Mouse (Mus musculus) intestine, embryonic 16.5 days (tissue): ENCODE data around the gene Cpsf4l. TPM values are rescaled to one million over a fixed set of nuclear protein-coding genes. Genes with fewer than 3 reads are reported as not detected.

ENCODE experiments used
- ATAC-seq: fragments of 200-750 bp; cut with Nextera tagmentation; 2 replicates; pipeline ENCODE4 v1.8.0; 2017; ENCODE audit warnings: moderate TSS enrichment, moderate library complexity
- H3K27ac ChIP-seq: fragments of 300-500 bp; sonication (generic); 2 replicates; pipeline ENCODE4 v1.5.1; 2014; ENCODE audit warnings: mild to moderate bottlenecking, low read length
- H3K27me3 ChIP-seq: fragments of 300-500 bp; sonication (generic); replicated peaks from 2 replicates; pipeline ENCODE4 v1.6.1; 2014; ENCODE audit warnings: low read length, control low read depth, mixed read lengths; ENCODE audit not compliant: control insufficient read depth, insufficient read depth
- H3K36me3 ChIP-seq: fragments of 300-500 bp; sonication (generic); 2 replicates; pipeline ENCODE4 v1.6.1; 2014; ENCODE audit warnings: low read length, control low read depth; ENCODE audit not compliant: control insufficient read depth, insufficient read depth
- H3K4me1 ChIP-seq: fragments of 300-500 bp; sonication (generic); 2 replicates; pipeline ENCODE4 v1.6.1; 2014; ENCODE audit warnings: low read length, control low read depth, mixed read lengths; ENCODE audit not compliant: control insufficient read depth, insufficient read depth
- H3K4me2 ChIP-seq: fragments of 300-500 bp; sonication (generic); 2 replicates; pipeline ENCODE4 v1.6.1; 2014; ENCODE audit warnings: low read depth, low read length, control low read depth
- H3K4me3 ChIP-seq: fragments of 300-500 bp; sonication (generic); 2 replicates; pipeline ENCODE4 v1.5.1; 2014; ENCODE audit warnings: mild to moderate bottlenecking, low read length
- H3K9ac ChIP-seq: fragments of 300-500 bp; sonication (generic); 2 replicates; pipeline ENCODE4 v1.6.1; 2014; ENCODE audit warnings: low read depth, low read length
- H3K9me3 ChIP-seq: fragments of 300-500 bp; sonication (generic); 2 replicates; pipeline ENCODE4 v1.6.1; 2016; ENCODE audit warnings: low read length, control low read depth; ENCODE audit not compliant: control insufficient read depth
- WGBS: fragments of 180-500 bp; shearing (Covaris S2); extraction: QIAGEN DNeasy Blood & Tissue Kit; methylation state at CpG from one replicate; pipeline ENCODE4 v1.1.7; 2014; 5-methylcytosine and 5-hydroxymethylcytosine counted together
- polyA plus RNA-seq: library from polyadenylated mRNA; unstranded; fragments of >200 nt; fragmentation: Nextera tagmentation; extraction: Ambion mirVana; gene quantifications from 2 replicates; pipeline ENCODE4 v1.2.1, GENCODE M21; 2015

Cpsf4l gene
- polyA plus RNA-seq, 1 experiment from 2014 or later, result 0.12 TPM

- ATAC-seq, result no peak
- H3K4me2 ChIP-seq, result no peak overlapping the region
- peak overlapping the region; percentile 23 for H3K27ac ChIP-seq
- H3K9me3 ChIP-seq, result no peaks in the 10 kb centered on the region
- no peak overlapping the region for H3K4me3 ChIP-seq
- no peak overlapping the region for H3K9ac ChIP-seq
- 57% methylated on average over 3 of the region's 3 CpGs for WGBS
- H3K4me1 ChIP-seq, result peaks cover 3% of the 10 kb centered on the region; the same call in 1 of the 2 replicates
- peaks cover 28% of the 10 kb centered on the region for H3K36me3 ChIP-seq
- H3K27me3 ChIP-seq, result no peaks in the 10 kb centered on the region
These were observed 18.0 kb downstream of the Cpsf4l start for GRCm38 (mm10) chr11:113691851-113692250.

GRCm38 (mm10) chr11:113691318-113691717 is 18.5 kb downstream of the Cpsf4l start:
- Histone ChIP-seq H3K4me1 (peaks cover 7% of the 10 kb centered on the region; the same call in 1 of the 2 replicates), H3K4me2 (no peak overlapping the region), H3K9me3 (no peaks in the 10 kb centered on the region), H3K4me3 (no peak overlapping the region), H3K27ac (peak overlapping the region; percentile 23), H3K9ac (no peak overlapping the region), H3K36me3 (peaks cover 27% of the 10 kb centered on the region), H3K27me3 (no peaks in the 10 kb centered on the region)
- peak; percentile 91 for ATAC-seq
- 72% methylated on average over 5 of the region's 5 CpGs for WGBS

GRCm38 (mm10) chr11:113690506-113690905 is 19.3 kb downstream of the Cpsf4l start:
- no peak overlapping the region for H3K4me3 ChIP-seq
- H3K36me3 ChIP-seq, result peaks cover 24% of the 10 kb centered on the region
- ATAC-seq, result no peak
- no peak overlapping the region for H3K4me2 ChIP-seq
- H3K9ac ChIP-seq, result no peak overlapping the region
- peaks cover 7% of the 10 kb centered on the region; the same call in 1 of the 2 replicates for H3K4me1 ChIP-seq
- H3K27ac ChIP-seq, result no peak overlapping the region
- H3K27me3 ChIP-seq, result no peaks in the 10 kb centered on the region
- no peaks in the 10 kb centered on the region for H3K9me3 ChIP-seq
- 84% methylated on average over 12 of the region's 12 CpGs for WGBS

- 65% methylated on average over 2 of the region's 2 CpGs for WGBS
- peaks cover 19% of the 10 kb centered on the region for H3K36me3 ChIP-seq
- no peak overlapping the region for H3K4me3 ChIP-seq
- no peak overlapping the region for H3K27ac ChIP-seq
- no peaks in the 10 kb centered on the region for H3K9me3 ChIP-seq
- H3K4me2 ChIP-seq, result no peak overlapping the region
- H3K4me1 ChIP-seq, result peaks cover 17% of the 10 kb centered on the region
- ATAC-seq, result no peak
- H3K9ac ChIP-seq, result no peak overlapping the region
- no peaks in the 10 kb centered on the region for H3K27me3 ChIP-seq
These were observed 22.8 kb downstream of the Cpsf4l start for GRCm38 (mm10) chr11:113687031-113687430.

GRCm38 (mm10) chr11:113684707-113685426 is 24.9 kb downstream of the Cpsf4l start:
- ATAC-seq, result no peak
- 39% methylated on average over 25 of the region's 25 CpGs for WGBS
- no peaks in the 10 kb centered on the region for H3K9me3 ChIP-seq

GRCm38 (mm10) chr11:113683957-113684706 is 25.7 kb downstream of the Cpsf4l start, which contains the start of the genes Fam104a and D11Wsu47e:
Gene Fam104a, minus strand, starts transcription at chr11:113684155.
Gene D11Wsu47e, plus strand, starts transcription at chr11:113684412.
- H3K27ac ChIP-seq, result peak within 1 kb of the TSS; percentile 97
- H3K9ac ChIP-seq, result peak within 1 kb of the TSS; percentile 91
- H3K4me2 ChIP-seq, result peak within 1 kb of the TSS; percentile 79
- under 1% methylated on average over 72 of the region's 73 CpGs for WGBS
- peak; percentile 95 for ATAC-seq
- H3K4me3 ChIP-seq, result peak within 1 kb of the TSS; percentile 93
- H3K36me3 ChIP-seq, result peaks cover 15% of the 10 kb centered on the region
- H3K4me1 ChIP-seq, result peaks cover 23% of the 10 kb centered on the region
- H3K9me3 ChIP-seq, result no peaks in the 10 kb centered on the region
- H3K27me3 ChIP-seq, result no peaks in the 10 kb centered on the region

More at GRCm38 (mm10) chr11:113684707-113685426, 24.9 kb downstream of the Cpsf4l start:
- Histone ChIP-seq H3K4me3 (peak overlapping the region; percentile 93), H3K4me2 (peak overlapping the region; percentile 43), H3K36me3 (peaks cover 19% of the 10 kb centered on the region), H3K4me1 (peaks cover 23% of the 10 kb centered on the region), H3K27me3 (no peaks in the 10 kb centered on the region), H3K9ac (peak overlapping the region; percentile 91), H3K27ac (no peak overlapping the region)

GRCm38 (mm10) chr11:113683627-113683956 is 26.2 kb downstream of the Cpsf4l start:
- H3K27me3 ChIP-seq, result no peaks in the 10 kb centered on the region
- H3K4me3 ChIP-seq, result peak overlapping the region; percentile 93
- H3K9me3 ChIP-seq, result no peaks in the 10 kb centered on the region
- H3K9ac ChIP-seq, result peak overlapping the region; percentile 91
- H3K4me1 ChIP-seq, result peaks cover 23% of the 10 kb centered on the region
- H3K27ac ChIP-seq, result peak overlapping the region; percentile 97
- H3K36me3 ChIP-seq, result peaks cover 10% of the 10 kb centered on the region
- ATAC-seq, result no peak; the same call in 1 of the 2 replicates
- 0% methylated on average over 35 of the region's 38 CpGs for WGBS
- peak overlapping the region; percentile 79 for H3K4me2 ChIP-seq

GRCm38 (mm10) chr11:113682897-113683626 is 26.8 kb downstream of the Cpsf4l start:
- ATAC-seq, result peak; percentile 34
- Histone ChIP-seq H3K4me3 (peak overlapping the region; percentile 93), H3K36me3 (peaks cover 5% of the 10 kb centered on the region; the same call in 1 of the 2 replicates), H3K4me1 (peaks cover 23% of the 10 kb centered on the region), H3K27me3 (no peaks in the 10 kb centered on the region), H3K9me3 (no peaks in the 10 kb centered on the region), H3K9ac (peak overlapping the region; percentile 91), H3K4me2 (peak overlapping the region; percentile 79), H3K27ac (peak overlapping the region; percentile 97)
- 1% methylated on average over 38 of the region's 38 CpGs for WGBS

GRCm38 (mm10) chr11:113681979-113682378 is 27.8 kb downstream of the Cpsf4l start:
- H3K9ac ChIP-seq, result no peak overlapping the region
- peaks cover 22% of the 10 kb centered on the region for H3K4me1 ChIP-seq
- H3K36me3 ChIP-seq, result no peaks in the 10 kb centered on the region
- no peak overlapping the region for H3K4me2 ChIP-seq
- H3K27me3 ChIP-seq, result no peaks in the 10 kb centered on the region
- H3K4me3 ChIP-seq, result no peak overlapping the region
- no peak overlapping the region for H3K27ac ChIP-seq
- ATAC-seq, result no peak
- no peaks in the 10 kb centered on the region for H3K9me3 ChIP-seq
